Mouse (Mus musculus): ENCODE measurements at regions not wholly inside any gene's neighbourhood (a gene's known extent, or its start where the extent isn't known, plus 50 kb on each side); places are given as distances from the start of the nearest gene placed in this dataset.

GRCm38 (mm10) chr19:27021930-27022329 is 136.2 kb downstream of the Gm815 start:
- intact Hi-C loops (cut with DNase I), result no loop called here
- no peak for DNase-seq

DNA sequence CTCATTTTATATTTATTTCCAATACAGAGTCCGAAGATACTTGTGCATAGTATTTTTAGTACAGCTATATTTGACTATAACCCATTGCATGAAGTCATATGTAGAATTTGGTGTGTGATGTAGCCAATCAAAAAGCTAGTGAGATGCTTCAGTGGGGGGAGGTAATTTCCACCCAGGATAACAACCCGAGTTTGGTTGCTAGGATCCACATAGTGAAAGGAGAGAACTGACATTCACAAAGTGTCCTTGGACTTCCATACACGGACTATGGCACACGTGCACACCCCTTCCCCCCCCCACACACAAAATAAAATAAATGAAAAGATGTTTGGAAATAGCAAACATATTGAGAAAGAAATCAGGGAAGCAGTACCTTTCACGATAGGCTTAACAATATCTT is 137.2 kb downstream of the Gm815 start:
- no peak for DNase-seq
- intact Hi-C loops (cut with DNase I), result no loop called here

GRCm38 (mm10) chr19:27028834-27029233 is 143.2 kb downstream of the Gm815 start:
- no peak for DNase-seq
- intact Hi-C loops (cut with DNase I), result no loop called here

- DNase-seq, result no peak
- intact Hi-C loops (cut with DNase I), result loop anchor here (10.0 kb wide), 1 partner anchor 184 kb away; the partner anchor contains the start of gene Vldlr
These were observed 145.5 kb downstream of the Gm815 start for GRCm38 (mm10) chr19:27031030-27031700.

GRCm38 (mm10) chr19:27032621-27033020 is 146.9 kb downstream of the Gm815 start:
- DNase-seq, result peak in 1 of 2 experiments; percentile 10
- intact Hi-C loops (cut with DNase I), result loop anchor here (10.0 kb wide), 1 partner anchor 182 kb away; the partner anchor contains the start of gene Vldlr

- intact Hi-C loops (cut with DNase I), result loop anchor here (5.0 to 10.0 kb wide), 3 partner anchors 39 to 177 kb away; partner anchors contain the start of gene Vldlr
- peak; percentile 4 to 23 for DNase-seq
These were observed 152.6 kb downstream of the Gm815 start for GRCm38 (mm10) chr19:27038298-27038697.

DNA sequence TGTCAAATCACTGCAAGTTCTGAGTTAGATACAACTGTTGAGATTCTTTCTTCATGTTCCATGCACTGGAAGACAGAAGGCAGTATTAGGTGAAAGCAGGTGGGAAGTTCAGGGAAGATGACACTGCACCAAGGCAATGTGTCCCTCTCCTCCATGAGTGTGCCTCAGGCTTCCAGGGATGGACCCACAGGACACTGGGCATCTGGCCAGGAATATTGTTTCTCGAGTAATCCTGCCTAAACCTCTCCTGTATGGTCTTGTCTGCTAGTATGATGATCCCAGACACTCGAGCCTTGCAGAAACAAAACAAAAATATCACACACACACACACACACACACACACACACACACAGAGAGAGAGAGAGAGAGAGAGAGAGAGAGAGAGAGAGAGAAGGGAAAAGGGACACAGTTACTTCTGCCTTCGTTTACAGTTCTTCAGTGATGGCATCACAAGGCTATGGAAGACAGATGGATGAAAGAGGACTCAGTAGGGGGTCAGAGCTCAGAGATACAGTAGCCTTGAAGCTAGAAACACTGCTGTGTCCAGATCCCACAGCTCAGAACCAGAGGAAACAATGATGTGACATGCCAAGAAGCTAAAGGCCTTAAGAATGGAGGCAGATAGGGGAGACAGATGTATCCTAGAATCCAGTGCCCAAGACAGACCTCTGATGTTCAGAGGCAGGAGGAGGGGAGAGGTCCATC is 154.8 kb downstream of the Gm815 start:
- intact Hi-C loops (cut with DNase I), result no loop called here
- DNase-seq, result no peak

DNA sequence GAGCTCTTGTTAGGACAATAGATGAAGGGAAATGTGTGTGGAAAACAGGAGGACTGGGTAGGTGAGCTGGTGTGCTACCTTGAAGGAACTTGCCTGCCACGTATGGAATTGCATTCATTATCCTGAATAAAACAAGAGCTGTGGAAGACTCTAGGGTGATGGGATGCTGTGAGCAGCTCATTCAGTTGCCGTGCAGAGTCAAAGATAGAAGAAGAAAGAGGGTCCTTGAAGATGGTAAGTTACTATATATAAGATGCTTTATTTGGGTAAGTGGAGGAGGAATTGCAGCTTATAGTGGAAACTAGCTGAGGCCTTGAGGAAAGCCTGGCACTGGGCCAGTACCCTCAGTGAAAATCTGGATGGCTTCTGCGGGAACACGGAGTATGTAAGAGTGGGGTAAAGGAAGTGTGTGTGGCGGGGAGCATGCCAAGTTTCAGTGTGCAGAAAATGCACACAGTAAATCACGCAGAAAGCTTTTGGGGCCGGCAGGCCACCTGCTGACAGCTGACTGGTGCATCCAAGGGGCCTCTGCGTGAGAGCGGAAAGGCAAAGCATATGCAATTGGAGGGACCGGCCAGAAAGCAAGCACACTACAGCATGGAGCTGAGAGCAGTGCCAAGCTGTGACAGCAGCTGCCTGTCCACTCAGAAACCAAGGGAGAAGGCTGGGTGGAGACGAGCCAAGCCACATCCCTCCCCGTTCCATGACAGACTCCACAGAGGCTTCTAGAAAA is 149.7 kb upstream of the Vldlr start:
- DNase-seq, result peak; percentile 33 to 54
- intact Hi-C loops (cut with DNase I), result no loop called here

- no peak for DNase-seq
- intact Hi-C loops (cut with DNase I), result no loop called here
These were observed 143.0 kb upstream of the Vldlr start for GRCm38 (mm10) chr19:27073281-27073680.

- no peak for DNase-seq
- intact Hi-C loops (cut with DNase I), result loop anchor here (5.0 kb wide), 1 partner anchor 38 kb away; no protein-coding TSS in a partner anchor
These were observed 141.3 kb upstream of the Vldlr start for GRCm38 (mm10) chr19:27075019-27075418.

GRCm38 (mm10) chr19:27076920-27077512 is 139.3 kb upstream of the Vldlr start:
- DNase-seq, result peak in 1 of 2 experiments; percentile 5
- intact Hi-C loops (cut with DNase I), result loop anchor here (5.0 kb wide), 1 partner anchor 40 kb away; no protein-coding TSS in a partner anchor

GRCm38 (mm10) chr19:27087344-27087743 is 128.9 kb upstream of the Vldlr start:
- intact Hi-C loops (cut with DNase I), result no loop called here
- no peak for DNase-seq

DNA sequence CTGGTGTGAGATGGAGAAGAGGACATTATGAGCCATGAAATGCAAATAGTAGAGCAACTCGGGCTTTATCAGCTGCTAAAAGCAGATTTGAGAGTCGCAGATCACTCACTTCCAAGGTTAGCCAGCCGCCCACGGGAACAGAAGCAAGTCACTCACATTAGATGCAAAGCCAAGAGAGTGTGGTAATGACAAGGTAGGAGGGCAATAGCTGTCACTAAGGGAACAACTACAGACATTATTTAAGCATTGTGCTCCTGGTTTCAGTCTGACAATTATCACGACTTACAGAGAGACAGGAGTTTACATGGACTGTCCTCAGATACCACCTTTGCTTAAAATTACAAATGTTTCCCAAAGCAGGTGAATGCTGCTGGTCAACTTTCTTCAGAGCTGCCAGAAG is 128.5 kb upstream of the Vldlr start:
- DNase-seq, result no peak
- intact Hi-C loops (cut with DNase I), result no loop called here

DNA sequence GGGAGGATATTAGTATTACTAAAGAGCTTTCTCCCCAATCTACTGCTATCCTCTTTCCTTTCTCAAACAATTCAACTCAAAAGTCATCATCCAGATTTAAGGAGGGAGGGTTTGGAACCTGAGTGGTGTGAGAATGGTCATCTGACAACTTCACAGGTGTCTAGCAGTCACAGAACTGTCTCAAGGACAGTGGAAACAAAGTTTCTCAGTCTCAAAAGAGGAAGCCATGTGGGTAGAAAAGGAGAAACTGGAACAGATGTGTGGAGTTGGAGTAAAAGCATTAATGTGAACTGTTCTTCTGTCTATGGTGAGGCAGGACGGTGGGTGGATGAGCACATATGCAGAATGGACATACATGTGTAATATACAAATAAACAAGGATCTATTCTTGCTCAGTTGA is 127.2 kb upstream of the Vldlr start:
- DNase-seq, result no peak
- intact Hi-C loops (cut with DNase I), result no loop called here

DNA sequence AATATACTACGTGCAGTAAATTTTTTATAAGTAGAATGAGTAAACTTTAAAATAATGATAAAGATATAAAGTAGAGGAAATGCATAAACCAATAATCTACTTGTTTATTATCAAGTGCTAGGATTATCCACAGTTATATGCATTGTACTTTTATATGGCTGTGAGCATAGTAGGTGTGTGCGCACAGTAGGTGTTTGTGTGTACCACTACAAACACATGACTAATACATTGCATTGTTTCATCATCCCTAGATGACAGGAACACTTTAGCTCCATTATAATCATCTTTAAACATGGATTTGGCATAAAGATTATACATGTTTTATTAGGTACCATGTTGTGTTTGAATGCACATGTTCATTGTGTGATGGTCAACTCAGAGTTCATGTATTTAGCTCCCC is 124.7 kb upstream of the Vldlr start:
- intact Hi-C loops (cut with DNase I), result no loop called here
- DNase-seq, result no peak

- DNase-seq, result no peak
- intact Hi-C loops (cut with DNase I), result loop anchor here (5.0 kb wide), 1 partner anchor 58 kb away; no protein-coding TSS in a partner anchor
These were observed 121.4 kb upstream of the Vldlr start for GRCm38 (mm10) chr19:27094777-27095478.

DNA sequence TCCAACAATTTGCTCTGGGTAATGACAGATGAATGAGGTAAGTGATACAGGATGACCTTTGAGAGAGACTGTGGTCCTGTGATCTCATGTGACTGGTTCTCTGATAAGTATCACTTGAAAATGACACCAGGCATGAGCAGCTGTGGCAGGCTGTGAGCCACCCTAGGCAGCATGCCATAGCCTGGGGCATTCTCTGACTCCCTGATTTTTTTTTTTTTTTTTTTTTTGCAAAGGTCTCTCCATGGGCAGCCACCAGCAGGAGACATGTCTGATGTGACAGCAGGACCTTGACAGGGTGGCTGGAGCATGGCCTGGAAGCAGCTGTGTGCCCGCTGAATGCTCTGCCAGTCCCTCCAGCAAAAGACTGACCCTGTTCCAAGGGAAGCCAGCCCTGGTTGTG is 116.4 kb upstream of the Vldlr start:
- intact Hi-C loops (cut with DNase I), result loop anchor here (5.0 to 10.0 kb wide), 2 partner anchors 63 to 115 kb away; partner anchors contain the start of gene Vldlr
- DNase-seq, result peak; percentile 56 to 61

GRCm38 (mm10) chr19:27110437-27110836 is 105.8 kb upstream of the Vldlr start:
- intact Hi-C loops (cut with DNase I), result no loop called here
- no peak for DNase-seq

- intact Hi-C loops (cut with DNase I), result no loop called here
- DNase-seq, result no peak
These were observed 95.4 kb upstream of the Vldlr start for GRCm38 (mm10) chr19:27120876-27121275.

DNA sequence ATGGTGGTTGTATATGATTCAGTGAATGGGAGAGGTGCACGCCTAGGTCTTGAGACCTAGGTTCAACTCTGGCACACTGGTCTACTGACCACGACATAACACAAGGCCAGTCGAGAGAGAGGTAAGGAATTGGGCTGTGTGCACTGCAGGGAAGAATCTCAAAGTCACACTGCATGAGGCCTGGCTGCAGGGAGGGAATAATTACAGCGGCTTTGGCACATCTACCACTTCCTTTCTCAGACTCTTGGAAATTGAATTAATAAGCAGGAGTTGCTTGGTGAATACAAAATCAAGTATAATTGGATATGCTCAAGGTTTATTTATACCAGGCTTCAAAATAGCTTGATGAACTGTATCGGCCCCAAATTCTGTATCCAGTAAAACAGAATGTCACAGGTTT is 93.9 kb upstream of the Vldlr start:
- intact Hi-C loops (cut with DNase I), result no loop called here
- no peak for DNase-seq

All from heart, postnatal 14 days (tissue).